Mouse (Mus musculus) activated CD4-positive, CD25-positive, alpha-beta regulatory T cell, adult 4 months (primary cell): ENCODE results near the gene Myo1e. TPM values are rescaled to one million over a fixed set of nuclear protein-coding genes. Genes with fewer than 3 reads are reported as not detected.

ENCODE experiments used
- ATAC-seq: one replicate; pipeline ENCODE4 v1.8.0; 2017
- polyA plus RNA-seq, 2 experiments: library from polyadenylated mRNA; unstranded; fragments of 100-300 nt; shearing (Covaris generic); gene quantifications; one replicate each; pipeline ENCODE4 v1.2.1; 2017

Gene Myo1e
- polyA plus RNA-seq, 2 experiments from 2014 or later, result 25.8 to 27.8 TPM

- no peak for ATAC-seq
Observed at GRCm38 (mm10) chr9:70223142-70223541, 16.0 kb downstream of the Myo1e start.

GRCm38 (mm10) chr9:70224046-70224445, 16.9 kb downstream of the Myo1e start:
- ATAC-seq, result no peak

- ATAC-seq, result no peak
Observed at GRCm38 (mm10) chr9:70226359-70226758, 19.2 kb downstream of the Myo1e start.

GRCm38 (mm10) chr9:70229823-70230222, 22.7 kb downstream of the Myo1e start:
- no peak for ATAC-seq

GRCm38 (mm10) chr9:70232044-70233010, 25.2 kb downstream of the Myo1e start:
- ATAC-seq, result no peak

GRCm38 (mm10) chr9:70237136-70237535, 30.0 kb downstream of the Myo1e start:
- no peak for ATAC-seq

- ATAC-seq, result peak; percentile 64
Observed at GRCm38 (mm10) chr9:70237561-70237960, 30.4 kb downstream of the Myo1e start.

- ATAC-seq, result no peak
Observed at GRCm38 (mm10) chr9:70238391-70238790, 31.2 kb downstream of the Myo1e start.

GRCm38 (mm10) chr9:70239229-70239628, 32.1 kb downstream of the Myo1e start:
- no peak for ATAC-seq

- no peak for ATAC-seq
Observed at GRCm38 (mm10) chr9:70240703-70241410, 33.7 kb downstream of the Myo1e start.

GRCm38 (mm10) chr9:70241411-70241961, 34.3 kb downstream of the Myo1e start:
- ATAC-seq, result no peak

GRCm38 (mm10) chr9:70242112-70242862, 35.1 kb downstream of the Myo1e start:
- no peak for ATAC-seq

GRCm38 (mm10) chr9:70243241-70243640, 36.1 kb downstream of the Myo1e start:
- peak; percentile 29 for ATAC-seq

GRCm38 (mm10) chr9:70243708-70244107, 36.6 kb downstream of the Myo1e start:
- ATAC-seq, result no peak

- ATAC-seq, result peak; percentile 73
Observed at GRCm38 (mm10) chr9:70244115-70244514, 37.0 kb downstream of the Myo1e start.

GRCm38 (mm10) chr9:70245040-70245439, 37.9 kb downstream of the Myo1e start:
- ATAC-seq, result no peak

- peak; percentile 5 for ATAC-seq
Observed at GRCm38 (mm10) chr9:70246427-70246826, 39.3 kb downstream of the Myo1e start.

- ATAC-seq, result no peak
Observed at GRCm38 (mm10) chr9:70248046-70248445, 40.9 kb downstream of the Myo1e start.

GRCm38 (mm10) chr9:70248826-70249225, 41.7 kb downstream of the Myo1e start:
- ATAC-seq, result no peak

GRCm38 (mm10) chr9:70249881-70250681, 42.9 kb downstream of the Myo1e start:
- no peak for ATAC-seq

GRCm38 (mm10) chr9:70251441-70251985, 44.4 kb downstream of the Myo1e start:
- no peak for ATAC-seq
